14 mouse cellular contexts compared by ENCODE assay signal in genomic region chr2:168575834-168576233, GRCm38 (mm10). TPM values are rescaled to one million over a fixed set of nuclear protein-coding genes. Genes with fewer than 3 reads are reported as not detected.
A peak's percentile ranks its signal among the peaks of the same experiment; 100 is the strongest.
DNase-seq lines count a peak whose midpoint lies in the region; ATAC-seq lines count a peak whose summit lies in the region.
"Had no signal": no experiment of that assay in that cellular context is flagged by ENCODE, and none has a peak within 500 bp of the region (broad histone marks: within the 10 kb centered on the region; RNA-seq: fewer than 3 reads in every experiment).

No protein-coding gene starts in this region.

- H3K4me3 ChIP-seq in embryonic facial prominence, embryonic 13.5 days, result no peak overlapping the region
- H3K4me3 ChIP-seq in embryonic facial prominence, embryonic 10.5 days, result no peak overlapping the region
- H3K4me3 ChIP-seq in lung, embryonic 16.5 days (ENCODE audit: low read length), result no peak overlapping the region
- no peak overlapping the region for H3K4me3 ChIP-seq in stomach, embryonic 16.5 days (replicated peaks; ENCODE audit: low read length)
- H3K4me3 ChIP-seq: forebrain, embryonic 15.5 days had no signal

- peaks cover 7% of the 10 kb centered on the region; the same call in 1 of the 2 replicates for H3K36me3 ChIP-seq in embryonic facial prominence, embryonic 13.5 days
- no peaks in the 10 kb centered on the region for H3K36me3 ChIP-seq in embryonic facial prominence, embryonic 10.5 days (replicated peaks)
- H3K36me3 ChIP-seq in lung, embryonic 16.5 days (ENCODE audit: control insufficient read depth, insufficient read depth, low read length), result no peaks in the 10 kb centered on the region
- H3K36me3 ChIP-seq in stomach, embryonic 16.5 days (ENCODE audit: control insufficient read depth, insufficient read depth, low read length), result no peaks in the 10 kb centered on the region
- H3K36me3 ChIP-seq: forebrain, embryonic 15.5 days had no signal

- no peak overlapping the region for H3K4me2 ChIP-seq in embryonic facial prominence, embryonic 13.5 days
- H3K4me2 ChIP-seq in lung, embryonic 16.5 days (ENCODE audit: low read depth, low read length), result no peak overlapping the region
- H3K4me2 ChIP-seq in stomach, embryonic 16.5 days (ENCODE audit: low read depth, low read length), result no peak overlapping the region
- H3K4me2 ChIP-seq: forebrain, embryonic 15.5 days; hindbrain, embryonic 14.5 days had no signal

- H3K9me3 ChIP-seq in embryonic facial prominence, embryonic 13.5 days, result no peaks in the 10 kb centered on the region; the same call in 1 of the 2 replicates
- 0 out of 2 replicates have a peak, but pooled peaks cover 7% of the 10 kb centered on the region for H3K9me3 ChIP-seq in embryonic facial prominence, embryonic 10.5 days
- H3K9me3 ChIP-seq in lung, embryonic 16.5 days (ENCODE audit: control insufficient read depth, low read length), result no peaks in the 10 kb centered on the region
- 0 out of 2 replicates have a peak, but pooled peaks cover 4% of the 10 kb centered on the region for H3K9me3 ChIP-seq in stomach, embryonic 16.5 days (replicated peaks; ENCODE audit: control insufficient read depth, low read length)
- H3K9me3 ChIP-seq: forebrain, embryonic 15.5 days had no signal

- peaks cover 60% of the 10 kb centered on the region for H3K4me1 ChIP-seq in embryonic facial prominence, embryonic 13.5 days
- H3K4me1 ChIP-seq in embryonic facial prominence, embryonic 10.5 days, result peaks cover 55% of the 10 kb centered on the region
- peaks cover 31% of the 10 kb centered on the region for H3K4me1 ChIP-seq in lung, embryonic 16.5 days (replicated peaks; ENCODE audit: control insufficient read depth, insufficient read depth, low read length)
- peaks cover 48% of the 10 kb centered on the region for H3K4me1 ChIP-seq in stomach, embryonic 16.5 days (ENCODE audit: control insufficient read depth, insufficient read depth, low read length)

- WGBS in embryonic facial prominence, embryonic 13.5 days, result 73% methylated on average over 5 of the region's 5 CpGs
- 77% methylated on average over 5 of the region's 5 CpGs for WGBS in embryonic facial prominence, embryonic 10.5 days
- WGBS in lung, embryonic 16.5 days, result 65% methylated on average over 5 of the region's 5 CpGs
- WGBS in stomach, embryonic 16.5 days, result 63% methylated on average over 5 of the region's 5 CpGs

- H3K27ac ChIP-seq in embryonic facial prominence, embryonic 13.5 days, result peak overlapping the region; percentile 13; the same call in 1 of the 2 replicates
- H3K27ac ChIP-seq in embryonic facial prominence, embryonic 10.5 days (replicated peaks), result no peak overlapping the region
- peak overlapping the region; percentile 20; the same call in 1 of the 2 replicates for H3K27ac ChIP-seq in lung, embryonic 16.5 days (ENCODE audit: low read length)
- peak overlapping the region; percentile 49 for H3K27ac ChIP-seq in stomach, embryonic 16.5 days (ENCODE audit: low read length)
- H3K27ac ChIP-seq: forebrain, embryonic 15.5 days; hindbrain, embryonic 14.5 days had no signal

- H3K9ac ChIP-seq in embryonic facial prominence, embryonic 13.5 days, result no peak overlapping the region
- no peak overlapping the region for H3K9ac ChIP-seq in lung, embryonic 16.5 days (ENCODE audit: low read length)
- H3K9ac ChIP-seq in stomach, embryonic 16.5 days (ENCODE audit: low read length), result no peak overlapping the region
- H3K9ac ChIP-seq: forebrain, embryonic 15.5 days; hindbrain, embryonic 14.5 days; liver, postnatal 0 days had no signal

- intact Hi-C loops in left cerebral cortex, postnatal 4 days (cut with DNase I), result no loop called here

- H3K27me3 ChIP-seq in embryonic facial prominence, embryonic 13.5 days, result no peaks in the 10 kb centered on the region
- peaks cover 24% of the 10 kb centered on the region for H3K27me3 ChIP-seq in embryonic facial prominence, embryonic 10.5 days (replicated peaks; ENCODE audit: low read depth, poor library complexity, severe bottlenecking)
- H3K27me3 ChIP-seq in lung, embryonic 16.5 days (ENCODE audit: control insufficient read depth, insufficient read depth, low read depth, low read length), result no peaks in the 10 kb centered on the region
- H3K27me3 ChIP-seq in stomach, embryonic 16.5 days (ENCODE audit: control insufficient read depth, insufficient read depth, low read length), result no peaks in the 10 kb centered on the region
- H3K27me3 ChIP-seq: forebrain, embryonic 15.5 days had no signal

- DNase-seq in embryonic facial prominence, embryonic 10.5 days (ENCODE audit: low spot score), result no peak
- DNase-seq in lung, adult 18-20 months, result no peak
- peak; percentile 54 for DNase-seq in kidney, postnatal 14 days
- no peak for DNase-seq in urinary bladder, postnatal 36 days (ENCODE audit: low spot score in 2 of 2)
- DNase-seq in left cerebral cortex, postnatal 4 days, result no peak
- DNase-seq: adrenal gland, postnatal 10 days; cerebellum, adult 8-10 months; layer of hippocampus, postnatal 36 days; liver, postnatal 0 days had no signal

- no peak for ATAC-seq in embryonic facial prominence, embryonic 13.5 days (ENCODE audit: insufficient number of reproducible peaks, insufficient read depth, low FRiP score, low TSS enrichment, low read depth)
- ATAC-seq in lung, embryonic 16.5 days (ENCODE audit: low read depth), result no peak
- ATAC-seq in stomach, embryonic 16.5 days (ENCODE audit: insufficient read depth, low FRiP score), result no peak
- ATAC-seq: forebrain, embryonic 15.5 days; liver, postnatal 0 days had no signal

RNA-seq across cellular contexts. Expression of gene Nfatc2, which starts 25.6 kb away (rescaled TPM):
- 4.9 and 5.9 TPM in 2 replicates for polyA plus RNA-seq in embryonic facial prominence, embryonic 13.5 days (2015; fragmentation: Nextera tagmentation; extraction: Ambion mirVana)
- 0.45 and 0.66 TPM in 2 replicates for polyA plus RNA-seq in embryonic facial prominence, embryonic 10.5 days (2016; fragmentation: Nextera tagmentation; extraction: Ambion mirVana)
- polyA plus RNA-seq in lung, embryonic 16.5 days (2015; fragmentation: Nextera tagmentation; extraction: Ambion mirVana), result 1.6 TPM in 2 replicates
- polyA plus RNA-seq in stomach, embryonic 16.5 days (2015; fragmentation: Nextera tagmentation; extraction: Ambion mirVana), result 3.1 and 3.3 TPM in 2 replicates
- 1 to 10 TPM; 6.0 to 6.2 TPM for total RNA-seq in left cerebral cortex, postnatal 4 days (2021)
